Mouse (Mus musculus): Measurements from ENCODE around the gene Nedd9. TPM values are rescaled to one million over a fixed set of nuclear protein-coding genes. Genes with fewer than 3 reads are reported as not detected.

The Nedd9 gene
- total and polyA plus RNA-seq, 3 experiments: 0.49 to 1.4 TPM; not detected in 1

- ATAC-seq (ENCODE audit: extremely low read depth, insufficient number of reproducible peaks, low FRiP score, poor library complexity, severe bottlenecking): no peak
- TF ChIP-seq GATA2 (IDR thresholded peaks at IDR 0.05; ENCODE audit: borderline replicate concordance, low read depth, low read length) (no peak), TAL1 (conservative IDR thresholded peaks at IDR 0.05; ENCODE audit: low read depth, low read length) (no peak), POLR2AphosphoS5 (IDR thresholded peaks at IDR 0.05; ENCODE audit: insufficient replicate concordance, low read depth, low read length) (no peak), GATA1 (IDR thresholded peaks at IDR 0.05; ENCODE audit: borderline replicate concordance, low read length) (no peak), CTCF (IDR thresholded peaks at IDR 0.05; ENCODE audit: low read depth, low read length) (no peak)
- no peaks in the 10 kb centered on the region for H3K36me3 ChIP-seq (replicated peaks)
Measured at GRCm38 (mm10) chr13:41333889-41334640, 153.1 kb downstream of the Nedd9 start.

GRCm38 (mm10) chr13:41331671-41332340 is 155.4 kb downstream of the Nedd9 start:
- no peak overlapping the region for H3K4me3 ChIP-seq (ENCODE audit: low read depth, low read length)
- H3K27me3 ChIP-seq (ENCODE audit: insufficient read depth, low read length): no peaks in the 10 kb centered on the region
- TF ChIP-seq GATA2 (IDR thresholded peaks at IDR 0.05; ENCODE audit: borderline replicate concordance, low read depth, low read length): no peak
- no peak for TF ChIP-seq CTCF (IDR thresholded peaks at IDR 0.05; ENCODE audit: low read depth, low read length)
- no peak for TF ChIP-seq TAL1 (conservative IDR thresholded peaks at IDR 0.05; ENCODE audit: low read depth, low read length)
- TF ChIP-seq POLR2AphosphoS5 (IDR thresholded peaks at IDR 0.05; ENCODE audit: insufficient replicate concordance, low read depth, low read length): no peak
- TF ChIP-seq GATA1 (IDR thresholded peaks at IDR 0.05; ENCODE audit: borderline replicate concordance, low read length): no peak
- DNase-seq (ENCODE audit: low spot score): no peak
- ATAC-seq (ENCODE audit: extremely low read depth, insufficient number of reproducible peaks, low FRiP score, poor library complexity, severe bottlenecking): no peak
- H3K36me3 ChIP-seq (replicated peaks): no peaks in the 10 kb centered on the region
- no peaks in the 10 kb centered on the region for H3K4me1 ChIP-seq (ENCODE audit: insufficient read depth, low read depth, low read length)
- H3K9me3 ChIP-seq (replicated peaks): no peaks in the 10 kb centered on the region

More at GRCm38 (mm10) chr13:41333889-41334640, 153.1 kb downstream of the Nedd9 start:
- Histone ChIP-seq H3K27me3 (ENCODE audit: insufficient read depth, low read length) (no peaks in the 10 kb centered on the region), H3K9me3 (replicated peaks) (no peaks in the 10 kb centered on the region), H3K4me3 (ENCODE audit: low read depth, low read length) (no peak overlapping the region), H3K4me1 (ENCODE audit: insufficient read depth, low read depth, low read length) (no peaks in the 10 kb centered on the region)
- DNase-seq (ENCODE audit: low spot score): no peak

- Histone ChIP-seq H3K36me3 (replicated peaks) (no peaks in the 10 kb centered on the region), H3K4me3 (ENCODE audit: low read depth, low read length) (no peak overlapping the region), H3K9me3 (replicated peaks) (no peaks in the 10 kb centered on the region), H3K4me1 (ENCODE audit: insufficient read depth, low read depth, low read length) (no peaks in the 10 kb centered on the region), H3K27me3 (ENCODE audit: insufficient read depth, low read length) (no peaks in the 10 kb centered on the region)
- TF ChIP-seq GATA1 (IDR thresholded peaks at IDR 0.05; ENCODE audit: borderline replicate concordance, low read length) (no peak), POLR2AphosphoS5 (IDR thresholded peaks at IDR 0.05; ENCODE audit: insufficient replicate concordance, low read depth, low read length) (no peak)
- ATAC-seq (ENCODE audit: extremely low read depth, insufficient number of reproducible peaks, low FRiP score, poor library complexity, severe bottlenecking) (no peak), DNase-seq (ENCODE audit: low spot score) (no peak)
Measured at GRCm38 (mm10) chr13:41330589-41331345, 156.4 kb downstream of the Nedd9 start.

GRCm38 (mm10) chr13:41330051-41330450 is 157.1 kb downstream of the Nedd9 start:
- Histone ChIP-seq H3K36me3 (replicated peaks) (no peaks in the 10 kb centered on the region), H3K4me1 (ENCODE audit: insufficient read depth, low read depth, low read length) (no peaks in the 10 kb centered on the region)

GRCm38 (mm10) chr13:41328481-41328880 is 158.7 kb downstream of the Nedd9 start:
- ATAC-seq (ENCODE audit: extremely low read depth, insufficient number of reproducible peaks, low FRiP score, poor library complexity, severe bottlenecking): no peak
- Histone ChIP-seq H3K4me1 (ENCODE audit: insufficient read depth, low read depth, low read length) (no peaks in the 10 kb centered on the region), H3K27me3 (ENCODE audit: insufficient read depth, low read length) (no peaks in the 10 kb centered on the region), H3K36me3 (replicated peaks) (no peaks in the 10 kb centered on the region), H3K4me3 (ENCODE audit: low read depth, low read length) (no peak overlapping the region), H3K9me3 (replicated peaks) (no peaks in the 10 kb centered on the region)
- DNase-seq (ENCODE audit: low spot score): no peak
- TF ChIP-seq GATA1 (IDR thresholded peaks at IDR 0.05; ENCODE audit: borderline replicate concordance, low read length) (no peak), TAL1 (conservative IDR thresholded peaks at IDR 0.05; ENCODE audit: low read depth, low read length) (no peak), POLR2AphosphoS5 (IDR thresholded peaks at IDR 0.05; ENCODE audit: insufficient replicate concordance, low read depth, low read length) (no peak), GATA2 (IDR thresholded peaks at IDR 0.05; ENCODE audit: borderline replicate concordance, low read depth, low read length) (no peak), CTCF (IDR thresholded peaks at IDR 0.05; ENCODE audit: low read depth, low read length) (no peak)

More at GRCm38 (mm10) chr13:41330051-41330450, 157.1 kb downstream of the Nedd9 start:
- H3K9me3 ChIP-seq (replicated peaks): no peaks in the 10 kb centered on the region
- no peak for DNase-seq (ENCODE audit: low spot score)
- TF ChIP-seq POLR2AphosphoS5 (IDR thresholded peaks at IDR 0.05; ENCODE audit: insufficient replicate concordance, low read depth, low read length) (no peak), TAL1 (conservative IDR thresholded peaks at IDR 0.05; ENCODE audit: low read depth, low read length) (no peak), GATA2 (IDR thresholded peaks at IDR 0.05; ENCODE audit: borderline replicate concordance, low read depth, low read length) (no peak), CTCF (IDR thresholded peaks at IDR 0.05; ENCODE audit: low read depth, low read length) (no peak), GATA1 (IDR thresholded peaks at IDR 0.05; ENCODE audit: borderline replicate concordance, low read length) (no peak)
- no peaks in the 10 kb centered on the region for H3K27me3 ChIP-seq (ENCODE audit: insufficient read depth, low read length)
- no peak overlapping the region for H3K4me3 ChIP-seq (ENCODE audit: low read depth, low read length)
- no peak for ATAC-seq (ENCODE audit: extremely low read depth, insufficient number of reproducible peaks, low FRiP score, poor library complexity, severe bottlenecking)

GRCm38 (mm10) chr13:41327546-41327945 is 159.6 kb downstream of the Nedd9 start:
- ATAC-seq (ENCODE audit: extremely low read depth, insufficient number of reproducible peaks, low FRiP score, poor library complexity, severe bottlenecking) (no peak), DNase-seq (ENCODE audit: low spot score) (no peak)
- TF ChIP-seq TAL1 (conservative IDR thresholded peaks at IDR 0.05; ENCODE audit: low read depth, low read length) (no peak), GATA1 (IDR thresholded peaks at IDR 0.05; ENCODE audit: borderline replicate concordance, low read length) (no peak), GATA2 (IDR thresholded peaks at IDR 0.05; ENCODE audit: borderline replicate concordance, low read depth, low read length) (no peak)
- Histone ChIP-seq H3K4me1 (ENCODE audit: insufficient read depth, low read depth, low read length) (no peaks in the 10 kb centered on the region), H3K9me3 (replicated peaks) (no peaks in the 10 kb centered on the region), H3K4me3 (ENCODE audit: low read depth, low read length) (no peak overlapping the region), H3K27me3 (ENCODE audit: insufficient read depth, low read length) (no peaks in the 10 kb centered on the region), H3K36me3 (replicated peaks) (no peaks in the 10 kb centered on the region)
